Mouse (Mus musculus): ENCODE data around the gene Glo1. TPM values are rescaled to one million over a fixed set of nuclear protein-coding genes. Genes with fewer than 3 reads are reported as not detected.

Gene Glo1
- polyA plus RNA-seq, 2 experiments: 98.1 to 280 TPM

- Histone ChIP-seq H3K4me2 (ENCODE audit: low read depth) (no peak overlapping the region), H3K4me3 (ENCODE audit: insufficient read depth in 1 of 2, low read depth in 2 of 2, low read length in 2 of 2) (no peak overlapping the region), H3K9me3 (ENCODE audit: control insufficient read depth, low read length) (no peaks in the 10 kb centered on the region), H3K27me3 (ENCODE audit: control insufficient read depth, insufficient read depth, low read length) (no peaks in the 10 kb centered on the region), H3K36me3 (replicated peaks; ENCODE audit: control insufficient read depth, insufficient read depth, low read depth) (no peaks in the 10 kb centered on the region), H3K9ac (replicated peaks) (no peak overlapping the region), H3K27ac (no peak overlapping the region), H3K4me1 (replicated peaks; ENCODE audit: control insufficient read depth in 2 of 2, insufficient read depth in 2 of 2, low read length in 1 of 2) (peaks cover 0 to 4% of the 10 kb centered on the region in 2 experiments; a peak in 1 of 4 replicates)
- ATAC-seq (ENCODE audit: insufficient read depth) (no peak), DNase-seq (ENCODE audit: low read depth in 3 of 3, low spot score in 3 of 3) (no peak)
- no peak for TF ChIP-seq CTCF (IDR thresholded peaks at IDR 0.05; ENCODE audit: low read depth)
- no peak for TF ChIP-seq EP300 (IDR thresholded peaks at IDR 0.05; ENCODE audit: low read depth)
- WGBS (ENCODE audit: insufficient replicate concordance): 57% methylated on average over 2 of the region's 2 CpGs
These were observed 43.2 kb downstream of the Glo1 start for GRCm38 (mm10) chr17:30583258-30584001.

- TF ChIP-seq EP300 (IDR thresholded peaks at IDR 0.05; ENCODE audit: low read depth) (no peak), CTCF (IDR thresholded peaks at IDR 0.05; ENCODE audit: low read depth) (peak; percentile 18; the same call in 1 of the 2 replicates)
- Histone ChIP-seq H3K27ac (no peak overlapping the region), H3K9ac (replicated peaks) (no peak overlapping the region), H3K4me2 (ENCODE audit: low read depth) (no peak overlapping the region), H3K27me3 (ENCODE audit: control insufficient read depth, insufficient read depth, low read length) (no peaks in the 10 kb centered on the region), H3K36me3 (replicated peaks; ENCODE audit: control insufficient read depth, insufficient read depth, low read depth) (no peaks in the 10 kb centered on the region), H3K4me3 (ENCODE audit: insufficient read depth in 1 of 2, low read depth in 2 of 2, low read length in 2 of 2) (no peak overlapping the region), H3K9me3 (ENCODE audit: control insufficient read depth, low read length) (no peaks in the 10 kb centered on the region), H3K4me1 (replicated peaks; ENCODE audit: control insufficient read depth in 2 of 2, insufficient read depth in 2 of 2, low read length in 1 of 2) (peaks cover 0 to 4% of the 10 kb centered on the region in 2 experiments; a peak in 1 of 4 replicates)
- DNase-seq (ENCODE audit: low read depth in 3 of 3, low spot score in 3 of 3) (no peak), ATAC-seq (ENCODE audit: insufficient read depth) (no peak)
- WGBS (ENCODE audit: insufficient replicate concordance): 61% methylated on average over 3 of the region's 3 CpGs
These were observed 44.4 kb downstream of the Glo1 start for GRCm38 (mm10) chr17:30582313-30582712.

GRCm38 (mm10) chr17:30581201-30581600 is 45.5 kb downstream of the Glo1 start:
- no peak for ATAC-seq (ENCODE audit: insufficient read depth)
- Histone ChIP-seq H3K4me1 (replicated peaks; ENCODE audit: control insufficient read depth in 2 of 2, insufficient read depth in 2 of 2, low read length in 1 of 2) (peaks cover 5 to 12% of the 10 kb centered on the region in 2 experiments), H3K4me2 (ENCODE audit: low read depth) (no peak overlapping the region), H3K9me3 (ENCODE audit: control insufficient read depth, low read length) (no peaks in the 10 kb centered on the region), H3K9ac (replicated peaks) (no peak overlapping the region), H3K27me3 (ENCODE audit: control insufficient read depth, insufficient read depth, low read length) (no peaks in the 10 kb centered on the region), H3K36me3 (replicated peaks; ENCODE audit: control insufficient read depth, insufficient read depth, low read depth) (no peaks in the 10 kb centered on the region), H3K4me3 (ENCODE audit: insufficient read depth in 1 of 2, low read depth in 2 of 2, low read length in 2 of 2) (no peak overlapping the region), H3K27ac (no peak overlapping the region)
- WGBS (ENCODE audit: insufficient replicate concordance): 64% methylated on average over 6 of the region's 6 CpGs
- no peak for TF ChIP-seq CTCF (IDR thresholded peaks at IDR 0.05; ENCODE audit: low read depth)
- TF ChIP-seq EP300 (IDR thresholded peaks at IDR 0.05; ENCODE audit: low read depth): no peak
- no peak for DNase-seq (ENCODE audit: low read depth in 3 of 3, low spot score in 3 of 3)

- TF ChIP-seq EP300 (IDR thresholded peaks at IDR 0.05; ENCODE audit: low read depth) (no peak), CTCF (IDR thresholded peaks at IDR 0.05; ENCODE audit: low read depth) (no peak)
- Histone ChIP-seq H3K36me3 (replicated peaks; ENCODE audit: control insufficient read depth, insufficient read depth, low read depth) (no peaks in the 10 kb centered on the region), H3K4me2 (ENCODE audit: low read depth) (no peak overlapping the region), H3K4me3 (ENCODE audit: insufficient read depth in 1 of 2, low read depth in 2 of 2, low read length in 2 of 2) (no peak overlapping the region), H3K4me1 (replicated peaks; ENCODE audit: control insufficient read depth in 2 of 2, insufficient read depth in 2 of 2, low read length in 1 of 2) (peaks cover 5 to 12% of the 10 kb centered on the region in 2 experiments), H3K27ac (no peak overlapping the region), H3K9me3 (ENCODE audit: control insufficient read depth, low read length) (no peaks in the 10 kb centered on the region), H3K27me3 (ENCODE audit: control insufficient read depth, insufficient read depth, low read length) (no peaks in the 10 kb centered on the region), H3K9ac (replicated peaks) (no peak overlapping the region)
- WGBS (ENCODE audit: insufficient replicate concordance): 48% methylated on average over 1 of the region's 1 CpGs
- ATAC-seq (ENCODE audit: insufficient read depth) (no peak), DNase-seq (ENCODE audit: low read depth in 3 of 3, low spot score in 3 of 3) (no peak)
These were observed 45.9 kb downstream of the Glo1 start for GRCm38 (mm10) chr17:30580781-30581180.

- TF ChIP-seq EP300 (IDR thresholded peaks at IDR 0.05; ENCODE audit: low read depth) (no peak), CTCF (IDR thresholded peaks at IDR 0.05; ENCODE audit: low read depth) (no peak)
- H3K4me1 ChIP-seq (replicated peaks; ENCODE audit: control insufficient read depth in 2 of 2, insufficient read depth in 2 of 2, low read length in 1 of 2): peaks cover 5 to 20% of the 10 kb centered on the region in 2 experiments
- no peaks in the 10 kb centered on the region for H3K36me3 ChIP-seq (replicated peaks; ENCODE audit: control insufficient read depth, insufficient read depth, low read depth)
- 52% methylated on average over 12 of the region's 12 CpGs for WGBS (ENCODE audit: insufficient replicate concordance)
- DNase-seq (ENCODE audit: low read depth in 3 of 3, low spot score in 3 of 3): no peak
- H3K27ac ChIP-seq: no peak overlapping the region
- ATAC-seq (ENCODE audit: insufficient read depth): no peak
- peak overlapping the region; percentile 73 to 83 for H3K4me3 ChIP-seq (ENCODE audit: insufficient read depth in 1 of 2, low read depth in 2 of 2, low read length in 2 of 2)
- no peaks in the 10 kb centered on the region for H3K27me3 ChIP-seq (ENCODE audit: control insufficient read depth, insufficient read depth, low read length)
- H3K9me3 ChIP-seq (ENCODE audit: control insufficient read depth, low read length): no peaks in the 10 kb centered on the region
- H3K4me2 ChIP-seq (ENCODE audit: low read depth): peak overlapping the region; percentile 90
- peak overlapping the region; percentile 67 for H3K9ac ChIP-seq (replicated peaks)
These were observed 49.7 kb downstream of the Glo1 start for GRCm38 (mm10) chr17:30576946-30577345.
